Mouse (Mus musculus) ES-E14 (cell line): ENCODE measurements at regions not wholly inside any gene's neighbourhood (a gene's known extent, or its start where the extent isn't known, plus 50 kb on each side); places are given as distances from the start of the nearest gene placed in this dataset.

Source experiments
- DNase-seq: peaks from one replicate; pipeline ENCODE4 v3.0.0-alpha.2; 2013; ENCODE audit warnings: low read depth, low spot score
- H3K27ac ChIP-seq: 2 replicates; pipeline ENCODE4 v1.5.1; 2012; ENCODE audit warnings: low read depth, mild to moderate bottlenecking, low read length, moderate library complexity, mixed read lengths; ENCODE audit not compliant: poor library complexity, insufficient read depth, severe bottlenecking
- H3K36me3 ChIP-seq: 2 replicates; pipeline ENCODE4 v1.6.1; 2012; ENCODE audit warnings: mild to moderate bottlenecking, low read length, moderate library complexity, mixed read lengths; ENCODE audit not compliant: control insufficient read depth, poor library complexity, insufficient read depth, severe bottlenecking
- H3K4me1 ChIP-seq, 2 experiments: fragments of 150-350 bp in 1 of 2; sonication (generic) in 1 of 2; 2 replicates each; pipeline ENCODE4 v1.6.1; 2012; ENCODE audit warnings: low read length in 2 of 2, mild to moderate bottlenecking in 1 of 2, mixed read lengths in 1 of 2; ENCODE audit not compliant: control insufficient read depth in 2 of 2, insufficient read depth in 2 of 2, poor library complexity in 1 of 2
- H3K4me3 ChIP-seq, 2 experiments: fragments of 150-350 bp in 1 of 2; sonication (generic) in 1 of 2; 2 replicates each; pipeline ENCODE4 v1.5.1; 2012; ENCODE audit warnings: low read length in 2 of 2, low read depth in 1 of 2, mild to moderate bottlenecking in 1 of 2, mixed read lengths in 1 of 2; ENCODE audit not compliant: insufficient read depth in 1 of 2, poor library complexity in 1 of 2, severe bottlenecking in 1 of 2
- H3K9ac ChIP-seq: 2 replicates; pipeline ENCODE4 v1.6.1; 2012; ENCODE audit warnings: low read depth, mild to moderate bottlenecking, low read length, mixed read lengths; ENCODE audit not compliant: poor library complexity, insufficient read depth, severe bottlenecking
- H3K9me3 ChIP-seq: fragments of 150-350 bp; sonication (generic); 2 replicates; pipeline ENCODE4 v1.6.1; 2012; ENCODE audit warnings: low read depth, mild to moderate bottlenecking, low read length; ENCODE audit not compliant: control insufficient read depth, insufficient read depth
- CHD2 ChIP-seq: IDR thresholded peaks from 2 replicates; pipeline ENCODE4 v1.6.1; 2014; ENCODE audit warnings: mild to moderate bottlenecking, low read depth, low read length, inconsistent platforms
- HCFC1 ChIP-seq: IDR thresholded peaks from 2 replicates; pipeline ENCODE4 v1.6.1; 2012; ENCODE audit warnings: low read length, inconsistent platforms, borderline replicate concordance; ENCODE audit not compliant: insufficient read depth
- MAFK ChIP-seq: IDR thresholded peaks from 2 replicates; pipeline ENCODE4 v1.6.1; 2014; ENCODE audit warnings: mild to moderate bottlenecking, low read depth, low read length, inconsistent platforms; ENCODE audit not compliant: insufficient read depth
- ZC3H11A ChIP-seq: IDR thresholded peaks from 2 replicates; pipeline ENCODE4 v1.6.1; 2012; ENCODE audit warnings: low read depth, mild to moderate bottlenecking, inconsistent platforms, low read length, borderline replicate concordance
- ZNF384 ChIP-seq: IDR thresholded peaks from 2 replicates; pipeline ENCODE4 v1.6.1; 2012; ENCODE audit warnings: low read depth, low read length, inconsistent platforms
- in situ Hi-C, 2 experiments: fragments of 600-800 bp; cut with MboI; formaldehyde crosslinking; loops; one replicate each; pipeline ENCODE4 v1.15.1; 2025; ENCODE audit warnings: low sequenced_read_pairs in 2 of 2, inconsistent platforms in 1 of 2; ENCODE audit not compliant: unreplicated experiment in 2 of 2

DNA sequence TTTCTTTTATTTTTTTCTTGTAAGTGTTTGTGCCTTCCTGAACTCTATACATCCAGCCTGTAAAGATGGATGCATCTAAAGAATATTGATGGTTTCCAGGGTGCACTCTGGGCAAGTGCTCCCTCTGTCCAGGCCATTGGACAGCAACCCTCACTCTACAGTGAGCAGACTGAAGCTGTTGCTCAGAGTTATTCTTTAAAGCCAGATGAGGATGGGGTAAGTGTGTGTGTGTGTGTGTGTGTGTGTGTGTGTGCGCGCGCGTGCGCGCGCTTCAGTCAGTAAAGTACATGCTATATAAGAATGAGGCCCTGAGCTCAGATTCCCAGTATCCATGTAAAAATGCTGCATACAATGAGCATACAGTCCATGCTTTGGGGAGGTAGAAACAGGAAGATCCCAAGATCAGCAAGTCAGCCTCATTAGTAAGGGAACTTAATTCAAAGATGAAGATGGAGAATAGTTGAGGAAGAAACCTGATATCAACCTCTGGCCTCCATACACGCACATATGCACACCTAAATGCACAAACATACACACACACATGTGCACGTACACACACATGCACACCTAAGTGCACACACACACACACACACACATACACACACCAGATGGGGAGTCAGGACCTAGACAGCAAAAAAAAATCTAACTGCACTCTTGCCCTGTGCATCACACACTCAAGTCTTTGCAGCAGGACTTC lies 214.4 kb downstream of the Irs2 start:
- TF ChIP-seq MAFK: no peak
- TF ChIP-seq HCFC1: no peak
- TF ChIP-seq ZC3H11A: no peak
- TF ChIP-seq CHD2: no peak
- no peak for TF ChIP-seq ZNF384
- in situ Hi-C loops: no loop called here
- H3K4me3 ChIP-seq: no peak overlapping the region
- no peak overlapping the region for H3K27ac ChIP-seq
- DNase-seq: no peak
- no peak overlapping the region for H3K9ac ChIP-seq
- H3K36me3 ChIP-seq: no peaks in the 10 kb centered on the region
- H3K4me1 ChIP-seq: no peaks in the 10 kb centered on the region; a peak in 1 of 4 replicates
- no peaks in the 10 kb centered on the region for H3K9me3 ChIP-seq

DNA sequence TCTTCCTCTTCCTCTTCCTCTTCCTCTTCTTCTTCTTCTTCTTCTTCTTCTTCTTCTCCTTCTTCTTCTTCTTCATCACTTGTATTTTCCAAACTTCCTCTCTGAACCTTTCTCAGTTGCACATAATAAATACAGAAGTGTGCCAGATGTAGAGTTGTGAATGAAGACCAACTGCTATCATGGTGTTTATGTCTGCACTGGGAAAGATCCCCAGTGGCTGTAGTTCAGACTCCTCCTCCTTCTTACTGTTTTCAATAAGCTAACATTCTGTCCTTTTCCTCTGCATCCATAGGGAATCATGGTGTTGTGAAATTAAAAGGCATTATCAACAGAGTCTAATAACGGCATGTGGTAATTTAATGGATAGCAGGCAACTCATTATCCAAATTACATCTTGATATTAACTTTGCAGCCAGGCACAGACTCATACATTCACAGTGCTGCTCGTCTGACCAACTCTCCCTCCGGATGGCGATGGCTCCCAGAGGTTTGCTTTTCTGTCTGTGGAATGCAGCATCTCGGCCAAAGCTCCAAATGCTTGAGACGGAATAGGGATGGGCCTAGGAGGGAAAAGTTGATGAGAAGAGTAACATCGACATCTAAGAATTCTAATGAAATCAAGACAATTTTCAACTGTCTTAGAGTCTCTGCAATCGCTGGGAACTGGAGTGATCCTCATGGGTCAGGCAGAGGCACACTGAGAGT lies 219.6 kb downstream of the Irs2 start:
- no peak overlapping the region for H3K27ac ChIP-seq
- H3K9me3 ChIP-seq: no peaks in the 10 kb centered on the region
- no peak for DNase-seq
- no peak overlapping the region for H3K4me3 ChIP-seq
- no peak overlapping the region for H3K9ac ChIP-seq
- no peaks in the 10 kb centered on the region for H3K36me3 ChIP-seq
- H3K4me1 ChIP-seq: no peaks in the 10 kb centered on the region; a peak in 1 of 4 replicates
- TF ChIP-seq ZC3H11A (no peak), HCFC1 (no peak), MAFK (no peak), ZNF384 (no peak), CHD2 (no peak)
- in situ Hi-C loops: no loop called here

DNA sequence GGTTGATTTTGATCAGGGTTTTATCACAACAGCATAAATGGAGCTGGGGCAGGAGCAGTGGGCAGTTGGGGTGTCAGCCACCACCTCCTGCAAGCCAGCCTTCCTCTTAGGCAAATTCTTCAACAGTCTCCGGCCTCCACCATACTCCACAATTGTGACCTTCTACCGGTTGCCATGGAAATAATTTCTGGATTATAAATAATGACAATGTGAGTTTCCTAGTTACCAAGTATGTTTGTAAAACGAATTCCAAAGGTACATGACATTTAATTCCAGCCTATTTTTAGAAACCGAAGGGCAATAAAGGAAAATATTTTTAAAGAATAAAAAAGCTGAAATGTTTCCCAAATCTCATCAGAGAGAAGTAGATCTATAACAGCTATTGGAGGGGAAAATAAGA lies 222.5 kb downstream of the Irs2 start:
- Histone ChIP-seq H3K9me3 (no peaks in the 10 kb centered on the region), H3K4me1 (no peaks in the 10 kb centered on the region; a peak in 1 of 4 replicates), H3K4me3 (no peak overlapping the region), H3K27ac (no peak overlapping the region), H3K9ac (no peak overlapping the region), H3K36me3 (no peaks in the 10 kb centered on the region)
- no peak for DNase-seq
- in situ Hi-C loops: no loop called here
- TF ChIP-seq HCFC1 (no peak), MAFK (no peak), CHD2 (no peak), ZNF384 (no peak), ZC3H11A (no peak)

DNA sequence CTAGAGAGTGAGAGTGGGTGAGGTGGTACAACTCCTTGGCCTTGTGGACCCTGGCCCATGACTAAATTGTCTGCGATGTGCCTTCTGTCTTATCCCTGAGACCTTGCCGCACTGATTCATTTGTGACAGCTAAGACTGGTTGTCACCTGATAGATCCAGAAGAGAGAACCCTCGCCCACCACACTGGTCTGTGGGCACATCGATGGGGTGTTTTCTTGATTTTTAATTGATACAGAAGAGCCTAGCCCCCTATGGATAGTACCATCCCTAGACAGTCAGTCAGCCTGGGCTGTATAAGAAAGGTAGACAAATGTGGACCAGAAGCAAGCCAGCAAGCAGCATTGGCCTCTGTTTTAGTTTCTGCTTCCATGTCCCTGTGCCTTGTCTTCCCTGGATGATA lies 222.9 kb downstream of the Irs2 start:
- Histone ChIP-seq H3K27ac (no peak overlapping the region), H3K4me1 (no peaks in the 10 kb centered on the region), H3K9me3 (no peaks in the 10 kb centered on the region), H3K36me3 (no peaks in the 10 kb centered on the region), H3K9ac (no peak overlapping the region), H3K4me3 (no peak overlapping the region)
- no peak for DNase-seq
- no peak for TF ChIP-seq CHD2
- no peak for TF ChIP-seq HCFC1
- no peak for TF ChIP-seq MAFK
- no peak for TF ChIP-seq ZC3H11A
- TF ChIP-seq ZNF384: no peak
- in situ Hi-C loops: no loop called here
